Mouse (Mus musculus): ENCODE measurements around the gene Rps15a.

DNA sequence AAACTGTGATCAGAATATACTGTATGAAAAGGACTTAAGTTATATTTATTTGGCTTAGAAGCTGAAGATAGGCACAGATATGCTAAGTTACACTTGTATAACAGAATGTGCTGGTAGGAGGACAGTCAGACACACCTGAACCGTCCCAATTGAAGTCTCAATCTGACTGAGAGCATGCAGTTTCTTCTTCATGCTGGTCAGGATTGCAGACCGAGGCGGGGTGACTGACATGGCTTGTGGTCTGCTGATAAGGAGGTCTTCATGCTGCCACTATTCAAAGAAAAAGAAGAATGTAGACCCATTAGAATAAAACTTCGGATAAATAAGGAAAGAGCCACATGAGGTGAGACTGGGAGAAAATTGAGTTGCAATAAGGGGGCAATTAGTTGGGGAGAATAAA is 27.1 kb upstream of the Rps15a start:
- TF ChIP-seq POLR2A (IDR thresholded peaks at IDR 0.05; ENCODE audit: insufficient read depth, low read depth, low read length) (no peak), CTCF (IDR thresholded peaks at IDR 0.05) (no peak)
